Mouse (Mus musculus): Measurements from ENCODE around the gene Chchd1.

DNA sequence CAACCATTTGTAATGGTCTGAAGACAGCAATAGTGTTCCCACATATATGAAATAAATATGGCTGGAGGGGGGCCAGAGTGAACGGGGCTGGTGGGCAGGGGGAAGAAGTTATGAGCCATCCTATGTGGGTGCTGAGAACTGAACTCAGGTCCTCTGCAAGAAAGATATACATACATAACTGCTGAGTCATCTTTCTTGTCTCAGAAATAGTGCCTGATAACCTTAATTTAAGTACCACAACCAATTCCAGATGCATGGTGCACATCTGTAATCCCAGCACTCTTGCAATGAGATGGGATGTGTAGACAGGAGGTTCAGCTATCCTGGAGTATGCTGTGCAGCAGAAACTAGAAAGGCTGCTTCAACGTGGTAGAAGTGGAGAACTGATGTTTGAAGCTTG is 21.1 kb upstream of the Chchd1 start:
- TF ChIP-seq CTCF (conservative IDR thresholded peaks at IDR 0.05; ENCODE audit: low read length) (no peak), POU5F1 (IDR thresholded peaks at IDR 0.05; ENCODE audit: borderline replicate concordance, low read length) (no peak), NANOG (IDR thresholded peaks at IDR 0.05; ENCODE audit: borderline replicate concordance, low read length) (no peak)
